ENCODE assay signal across 9 mouse cellular contexts in genomic region chr4:42933630-42934029, GRCm38 (mm10). TPM values are rescaled to one million over a fixed set of nuclear protein-coding genes. Genes with fewer than 3 reads are reported as not detected.
DNase-seq lines count a peak whose midpoint lies in the region; ATAC-seq and TF ChIP-seq lines count a peak whose summit lies in the region.
"Had no signal": no experiment of that assay in that cellular context is flagged by ENCODE, and none has a peak within 500 bp of the region (broad histone marks: within the 10 kb centered on the region; RNA-seq: fewer than 3 reads in every experiment).

No protein-coding gene starts in this region.

- ATAC-seq in hindbrain, embryonic 14.5 days (ENCODE audit: low FRiP score): no peak
- ATAC-seq in limb, embryonic 11.5 days (ENCODE audit: insufficient number of reproducible peaks, low FRiP score, low TSS enrichment, low read depth): no peak
- peak; percentile 93 for ATAC-seq in megakaryocyte-erythroid progenitor cell, adult 5-6 weeks (replicated peaks; ENCODE audit: low FRiP score, low TSS enrichment, poor library complexity, severe bottlenecking)
- peak; percentile 86 for ATAC-seq in stomach, embryonic 16.5 days (ENCODE audit: insufficient read depth, low FRiP score)
- no peak for ATAC-seq in inflammation-experienced regulatory T-cells, adult 6 months

- no peaks in the 10 kb centered on the region for H3K4me1 ChIP-seq in hindbrain, embryonic 14.5 days (replicated peaks; ENCODE audit: control insufficient read depth, insufficient read depth, low read length)
- H3K4me1 ChIP-seq in limb, embryonic 11.5 days (ENCODE audit: control insufficient read depth, insufficient read depth, low read length): no peaks in the 10 kb centered on the region
- 0 out of 2 replicates have a peak, but pooled peaks cover 4% of the 10 kb centered on the region for H3K4me1 ChIP-seq in stomach, embryonic 16.5 days (ENCODE audit: control insufficient read depth, insufficient read depth, low read length)

- peaks cover 8% of the 10 kb centered on the region; the same call in 1 of the 2 replicates for H3K36me3 ChIP-seq in hindbrain, embryonic 14.5 days (replicated peaks; ENCODE audit: control insufficient read depth, insufficient read depth)
- no peaks in the 10 kb centered on the region for H3K36me3 ChIP-seq in limb, embryonic 11.5 days (ENCODE audit: control insufficient read depth, insufficient read depth, low read length)
- no peaks in the 10 kb centered on the region for H3K36me3 ChIP-seq in stomach, embryonic 16.5 days (ENCODE audit: control insufficient read depth, insufficient read depth, low read length)

- H3K27ac ChIP-seq in hindbrain, embryonic 14.5 days: no peak overlapping the region
- no peak overlapping the region for H3K27ac ChIP-seq in limb, embryonic 11.5 days (replicated peaks; ENCODE audit: low read depth, low read length)
- peak overlapping the region; percentile 48; the same call in 1 of the 2 replicates for H3K27ac ChIP-seq in stomach, embryonic 16.5 days (ENCODE audit: low read length)

- no peak overlapping the region for H3K4me3 ChIP-seq in hindbrain, embryonic 14.5 days (replicated peaks; ENCODE audit: low read length)
- no peak overlapping the region for H3K4me3 ChIP-seq in limb, embryonic 11.5 days (ENCODE audit: low read depth, low read length)
- H3K4me3 ChIP-seq in stomach, embryonic 16.5 days (replicated peaks; ENCODE audit: low read length): peak overlapping the region; percentile 22

- H3K9me3 ChIP-seq in hindbrain, embryonic 14.5 days (ENCODE audit: control insufficient read depth, low read length): no peaks in the 10 kb centered on the region
- H3K9me3 ChIP-seq in limb, embryonic 11.5 days (ENCODE audit: control insufficient read depth, low read length): no peaks in the 10 kb centered on the region
- H3K9me3 ChIP-seq in stomach, embryonic 16.5 days (replicated peaks; ENCODE audit: control insufficient read depth, low read length): no peaks in the 10 kb centered on the region

- WGBS in hindbrain, embryonic 14.5 days: 12% methylated on average over 22 of the region's 22 CpGs
- WGBS in limb, embryonic 11.5 days: 9% methylated on average over 22 of the region's 22 CpGs
- 7% methylated on average over 22 of the region's 22 CpGs for WGBS in stomach, embryonic 16.5 days

- H3K27me3 ChIP-seq in hindbrain, embryonic 14.5 days (ENCODE audit: control insufficient read depth, insufficient read depth, low read length): no peaks in the 10 kb centered on the region
- peaks cover 11% of the 10 kb centered on the region for H3K27me3 ChIP-seq in limb, embryonic 11.5 days (ENCODE audit: control insufficient read depth, insufficient read depth, low read length)
- no peaks in the 10 kb centered on the region for H3K27me3 ChIP-seq in stomach, embryonic 16.5 days (ENCODE audit: control insufficient read depth, insufficient read depth, low read length)

- DNase-seq in MEL-GATA-1-ER (ENCODE audit: extremely low read depth, low read depth): peak; percentile 56
- peak; percentile 68 for DNase-seq in brain, embryonic 14.5 days (ENCODE audit: low read depth)
- peak; percentile 69 for DNase-seq in gastrocnemius, postnatal 10 days
- no peak for DNase-seq in hindbrain, embryonic 14.5 days (ENCODE audit: low spot score)
- DNase-seq in limb, embryonic 11.5 days (ENCODE audit: low spot score): peak; percentile 63

- TF ChIP-seq CTCF in brain, embryonic 14.5 days (IDR thresholded peaks at IDR 0.05; ENCODE audit: borderline replicate concordance, extremely low read depth, insufficient read depth, insufficient read length): no peak

- H3K4me2 ChIP-seq in hindbrain, embryonic 14.5 days (replicated peaks): peak overlapping the region; percentile 25
- H3K4me2 ChIP-seq in limb, embryonic 11.5 days (ENCODE audit: low read depth, severe bottlenecking): peak overlapping the region; percentile 28; the same call in 1 of the 2 replicates
- peak overlapping the region; percentile 47 for H3K4me2 ChIP-seq in stomach, embryonic 16.5 days (ENCODE audit: low read depth, low read length)

- no peak overlapping the region for H3K9ac ChIP-seq in hindbrain, embryonic 14.5 days
- no peak overlapping the region for H3K9ac ChIP-seq in limb, embryonic 11.5 days (ENCODE audit: low read length)
- H3K9ac ChIP-seq in stomach, embryonic 16.5 days (ENCODE audit: low read length): peak overlapping the region; percentile 41; the same call in 1 of the 2 replicates

- TF ChIP-seq POLR2A in brain, embryonic 14.5 days (IDR thresholded peaks at IDR 0.05; ENCODE audit: borderline replicate concordance, extremely low read depth, insufficient read depth, insufficient read length, poor library complexity, severe bottlenecking): no peak

RNA-seq across cellular contexts. Expression of gene Dnajb5, which starts 16.0 kb away (rescaled TPM):
- polyA plus RNA-seq in brain, embryonic 14.5 days (2012; rRNA removed): 72.1 and 101 TPM in 2 replicates
- total RNA-seq in gastrocnemius, postnatal 10 days (2021): 100 to 1,000 TPM; 114 to 122 TPM
- 38.5 and 42.0 TPM in 2 replicates for polyA plus RNA-seq in hindbrain, embryonic 14.5 days (2014; fragmentation: Nextera tagmentation; extraction: Ambion mirVana)
- polyA plus RNA-seq in limb, embryonic 11.5 days (2014; fragmentation: Nextera tagmentation; extraction: Ambion mirVana): 7.3 and 7.6 TPM in 2 replicates
- total RNA-seq in megakaryocyte-erythroid progenitor cell, adult 5-6 weeks (2014; fragmentation: Nextera tagmentation): 0.87 and 2.2 TPM in 2 replicates
- 0.09 TPM in 1 of 2 replicates, not detected in the other for total RNA-seq in megakaryocyte-erythroid progenitor cell, adult 5-6 weeks (2017)
- polyA plus RNA-seq in stomach, embryonic 16.5 days (2015; fragmentation: Nextera tagmentation; extraction: Ambion mirVana): 10.2 and 11.3 TPM in 2 replicates
- 1 to 10 TPM; 2.1 to 5.3 (median 2.3) TPM for polyA plus RNA-seq in inflammation-experienced regulatory T-cells, adult 6 months (2017; shearing (Covaris generic))

RNA-seq across cellular contexts. Expression of gene Phf24, which starts 17.2 kb away (rescaled TPM):
- 42.3 and 58.2 TPM in 2 replicates for polyA plus RNA-seq in brain, embryonic 14.5 days (2012; rRNA removed)
- total RNA-seq in gastrocnemius, postnatal 10 days (2021): 1 to 10 TPM in 1 of 2 experiments, under 1 TPM in 1; 0.78 to 1.3 TPM
- polyA plus RNA-seq in hindbrain, embryonic 14.5 days (2014; fragmentation: Nextera tagmentation; extraction: Ambion mirVana): 43.5 and 47.8 TPM in 2 replicates
- 0.04 and 0.21 TPM in 2 replicates for polyA plus RNA-seq in limb, embryonic 11.5 days (2014; fragmentation: Nextera tagmentation; extraction: Ambion mirVana)
- not detected in 2 replicates for total RNA-seq in megakaryocyte-erythroid progenitor cell, adult 5-6 weeks (2014; fragmentation: Nextera tagmentation)
- total RNA-seq in megakaryocyte-erythroid progenitor cell, adult 5-6 weeks (2017): 0.08 TPM in 1 of 2 replicates, not detected in the other
- polyA plus RNA-seq in stomach, embryonic 16.5 days (2015; fragmentation: Nextera tagmentation; extraction: Ambion mirVana): 2.2 and 2.5 TPM in 2 replicates
- not detected for polyA plus RNA-seq in inflammation-experienced regulatory T-cells, adult 6 months (2017; shearing (Covaris generic))
- total RNA-seq: neutrophil, adult 5-6 weeks had no signal

RNA-seq across cellular contexts. Expression of gene 1700022I11Rik, which starts 35.8 kb away (rescaled TPM):
- polyA plus RNA-seq in brain, embryonic 14.5 days (2012; rRNA removed): not detected in 2 replicates
- total RNA-seq in gastrocnemius, postnatal 10 days (2021): not detected
- 0.63 and 0.71 TPM in 2 replicates for polyA plus RNA-seq in hindbrain, embryonic 14.5 days (2014; fragmentation: Nextera tagmentation; extraction: Ambion mirVana)
- polyA plus RNA-seq in limb, embryonic 11.5 days (2014; fragmentation: Nextera tagmentation; extraction: Ambion mirVana): 0.45 and 0.56 TPM in 2 replicates
- not detected in 2 replicates for total RNA-seq in megakaryocyte-erythroid progenitor cell, adult 5-6 weeks (2014; fragmentation: Nextera tagmentation)
- 1.3 and 3.4 TPM in 2 replicates for total RNA-seq in megakaryocyte-erythroid progenitor cell, adult 5-6 weeks (2017)
- polyA plus RNA-seq in stomach, embryonic 16.5 days (2015; fragmentation: Nextera tagmentation; extraction: Ambion mirVana): 0.39 and 1.8 TPM in 2 replicates
- polyA plus RNA-seq in inflammation-experienced regulatory T-cells, adult 6 months (2017; shearing (Covaris generic)): 1 to 10 TPM in 1 of 3 experiments, under 1 TPM in 1, not detected in 1; 0.35 to 1.1 TPM

RNA-seq across cellular contexts. Expression of gene Fam205c, which starts 59.6 kb away (rescaled TPM):
- not detected in 2 replicates for polyA plus RNA-seq in brain, embryonic 14.5 days (2012; rRNA removed)
- total RNA-seq in gastrocnemius, postnatal 10 days (2021): under 1 TPM; 0.38 to 0.63 TPM
- 1.5 and 2.4 TPM in 2 replicates for polyA plus RNA-seq in hindbrain, embryonic 14.5 days (2014; fragmentation: Nextera tagmentation; extraction: Ambion mirVana)
- polyA plus RNA-seq in limb, embryonic 11.5 days (2014; fragmentation: Nextera tagmentation; extraction: Ambion mirVana): not detected in 2 replicates
- not detected in 2 replicates for total RNA-seq in megakaryocyte-erythroid progenitor cell, adult 5-6 weeks (2014; fragmentation: Nextera tagmentation)
- not detected in 2 replicates for total RNA-seq in megakaryocyte-erythroid progenitor cell, adult 5-6 weeks (2017)
- polyA plus RNA-seq in stomach, embryonic 16.5 days (2015; fragmentation: Nextera tagmentation; extraction: Ambion mirVana): 0.46 and 0.52 TPM in 2 replicates
- not detected for polyA plus RNA-seq in inflammation-experienced regulatory T-cells, adult 6 months (2017; shearing (Covaris generic))
- total RNA-seq: neutrophil, adult 5-6 weeks had no signal

Comparison
In these comparisons a context has a peak if more than half of its experiments do, and no peak if none do; other contexts are left out.
1. ATAC-seq: peak in megakaryocyte-erythroid progenitor cell, adult 5-6 weeks (single experiment) and stomach, embryonic 16.5 days (single experiment); none in hindbrain, embryonic 14.5 days (single experiment), limb, embryonic 11.5 days (single experiment) and inflammation-experienced regulatory T-cells, adult 6 months (single experiment).
2. RNA of gene Phf24, which starts 17.2 kb away (polyA plus RNA-seq): 42.3 to 58.2 TPM in brain, embryonic 14.5 days and 43.5 to 47.8 TPM in hindbrain, embryonic 14.5 days; 2.2 to 2.5 TPM in stomach, embryonic 16.5 days, 0.04 to 0.21 TPM in limb, embryonic 11.5 days and not detected in inflammation-experienced regulatory T-cells, adult 6 months; every median in the first group is over 10 times any median in the second.
3. Peak in every context shown above with its lines, with median percentiles within 50 percentile points of each other: H3K4me2 ChIP-seq.